Mouse (Mus musculus): ENCODE measurements around the gene Tmem262. TPM values are rescaled to one million over a fixed set of nuclear protein-coding genes. Genes with fewer than 3 reads are reported as not detected.

Gene Tmem262
- polyA plus RNA-seq, 2 experiments, result 0.20 TPM; not detected in 1

DNA sequence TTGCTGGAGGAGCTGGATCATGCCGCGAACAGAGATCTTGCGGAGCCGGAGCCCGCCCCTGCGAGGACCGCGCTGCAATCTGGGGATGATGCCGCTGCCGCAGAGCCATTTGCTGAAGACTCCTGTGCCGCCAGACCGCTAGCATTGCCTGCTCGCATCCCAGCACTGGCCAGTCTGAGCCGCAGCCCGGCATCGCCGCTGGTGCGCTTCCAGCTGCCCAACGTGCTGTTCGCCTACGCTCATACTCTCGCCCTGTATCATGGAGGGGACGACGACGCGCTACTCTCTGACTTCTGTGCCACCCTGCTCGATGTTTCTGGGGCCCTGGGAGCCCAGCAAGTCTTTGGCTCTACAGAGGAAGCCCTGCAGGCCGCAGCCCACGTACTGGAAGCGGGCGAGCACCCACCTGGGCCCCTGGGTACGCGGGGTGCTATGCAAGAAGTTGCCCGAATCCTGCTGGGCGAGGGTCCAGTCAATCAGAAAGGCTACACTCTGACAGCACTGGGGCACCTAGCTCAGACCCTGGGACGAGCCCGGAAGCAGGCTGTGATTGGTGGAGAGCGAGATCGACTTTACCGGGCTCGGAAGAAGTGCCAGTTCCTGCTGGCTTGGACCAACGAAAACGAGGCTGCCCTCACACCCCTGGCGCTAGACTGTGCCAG is 18.1 kb upstream of the Tmem262 start:
- Histone ChIP-seq H3K27ac (replicated peaks; ENCODE audit: low read depth, low read length) (peak overlapping the region; percentile 91), H3K4me3 (replicated peaks; ENCODE audit: low read length) (peak overlapping the region; percentile 83), H3K4me1 (ENCODE audit: control insufficient read depth, insufficient read depth, low read length) (peaks cover 24% of the 10 kb centered on the region), H3K9me3 (ENCODE audit: control insufficient read depth, low read length) (no peaks in the 10 kb centered on the region), H3K27me3 (ENCODE audit: control insufficient read depth, insufficient read depth, low read length) (no peaks in the 10 kb centered on the region), H3K36me3 (ENCODE audit: control insufficient read depth, insufficient read depth, low read length) (peaks cover 18% of the 10 kb centered on the region; the same call in 1 of the 2 replicates), H3K9ac (ENCODE audit: low read depth, low read length, severe bottlenecking) (peak overlapping the region; percentile 90), H3K4me2 (replicated peaks; ENCODE audit: low read depth, low read length, severe bottlenecking) (peak overlapping the region; percentile 98)
- ATAC-seq (ENCODE audit: low FRiP score, low read depth) (no peak), DNase-seq (ENCODE audit: low spot score) (no peak)
- WGBS, result under 1% methylated on average over 36 of the region's 44 CpGs
- TF ChIP-seq POLR2A (IDR thresholded peaks at IDR 0.05; ENCODE audit: borderline replicate concordance, extremely low read depth, insufficient read depth, insufficient read length), result no peak

DNA sequence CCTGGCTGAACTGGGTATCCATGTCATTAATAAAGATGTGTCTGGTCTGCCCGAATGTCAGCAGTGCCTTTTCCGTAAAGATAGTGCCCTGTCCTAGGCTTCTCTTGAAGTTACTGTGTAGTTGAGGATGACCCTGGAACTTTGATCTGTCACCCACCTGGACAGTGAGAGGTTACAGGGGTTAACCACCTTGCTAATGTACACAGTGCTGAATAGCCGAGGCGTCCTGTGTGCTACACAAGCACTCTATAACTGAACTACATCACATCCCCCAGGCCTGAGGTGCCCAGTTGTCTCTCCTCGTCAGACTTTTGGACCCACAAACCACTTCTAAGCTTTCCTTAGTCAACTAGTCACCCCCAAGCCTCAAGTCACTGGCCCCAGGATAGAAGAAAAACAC is 17.4 kb upstream of the Tmem262 start:
- Histone ChIP-seq H3K27ac (replicated peaks; ENCODE audit: low read depth, low read length) (no peak overlapping the region), H3K4me1 (ENCODE audit: control insufficient read depth, insufficient read depth, low read length) (peaks cover 26% of the 10 kb centered on the region), H3K27me3 (ENCODE audit: control insufficient read depth, insufficient read depth, low read length) (no peaks in the 10 kb centered on the region), H3K4me2 (replicated peaks; ENCODE audit: low read depth, low read length, severe bottlenecking) (peak overlapping the region; percentile 98), H3K9ac (ENCODE audit: low read depth, low read length, severe bottlenecking) (peak overlapping the region; percentile 90), H3K9me3 (ENCODE audit: control insufficient read depth, low read length) (no peaks in the 10 kb centered on the region), H3K36me3 (ENCODE audit: control insufficient read depth, insufficient read depth, low read length) (peaks cover 18% of the 10 kb centered on the region; the same call in 1 of the 2 replicates), H3K4me3 (replicated peaks; ENCODE audit: low read length) (peak overlapping the region; percentile 83)
- no peak for TF ChIP-seq POLR2A (IDR thresholded peaks at IDR 0.05; ENCODE audit: borderline replicate concordance, extremely low read depth, insufficient read depth, insufficient read length)
- WGBS, result 67% methylated on average over 5 of the region's 5 CpGs
- ATAC-seq (ENCODE audit: low FRiP score, low read depth) (no peak), DNase-seq (ENCODE audit: low spot score) (no peak)

DNA sequence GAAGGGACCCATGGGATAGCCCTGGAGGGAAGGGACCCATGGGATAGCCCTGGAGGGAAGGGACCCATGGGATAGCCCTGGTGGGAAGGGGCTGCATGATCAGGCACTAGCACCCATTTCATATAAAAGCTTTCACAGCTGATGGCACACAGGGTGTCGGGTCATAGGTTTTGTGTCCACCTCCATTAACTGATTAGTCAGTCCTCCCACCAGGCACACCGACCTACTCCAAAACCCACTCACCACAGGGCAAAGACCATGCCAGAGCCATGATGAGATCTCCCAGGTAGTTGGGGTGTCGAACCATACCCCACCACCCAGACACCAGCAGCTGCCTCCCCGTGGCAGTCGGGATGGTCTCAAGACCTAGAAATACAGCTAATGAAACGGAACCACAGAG is 16.8 kb upstream of the Tmem262 start:
- no peak overlapping the region for H3K4me3 ChIP-seq (replicated peaks; ENCODE audit: low read length)
- no peak for ATAC-seq (ENCODE audit: low FRiP score, low read depth)
- no peaks in the 10 kb centered on the region for H3K9me3 ChIP-seq (ENCODE audit: control insufficient read depth, low read length)
- H3K27me3 ChIP-seq (ENCODE audit: control insufficient read depth, insufficient read depth, low read length), result no peaks in the 10 kb centered on the region
- no peak for DNase-seq (ENCODE audit: low spot score)
- H3K4me2 ChIP-seq (replicated peaks; ENCODE audit: low read depth, low read length, severe bottlenecking), result no peak overlapping the region
- peaks cover 18% of the 10 kb centered on the region; the same call in 1 of the 2 replicates for H3K36me3 ChIP-seq (ENCODE audit: control insufficient read depth, insufficient read depth, low read length)
- no peak for TF ChIP-seq POLR2A (IDR thresholded peaks at IDR 0.05; ENCODE audit: borderline replicate concordance, extremely low read depth, insufficient read depth, insufficient read length)
- peaks cover 29% of the 10 kb centered on the region for H3K4me1 ChIP-seq (ENCODE audit: control insufficient read depth, insufficient read depth, low read length)
- 92% methylated on average over 6 of the region's 6 CpGs for WGBS
- no peak overlapping the region for H3K27ac ChIP-seq (replicated peaks; ENCODE audit: low read depth, low read length)
- H3K9ac ChIP-seq (ENCODE audit: low read depth, low read length, severe bottlenecking), result 0 out of 2 replicates have a peak overlapping the region, but pooled peaks have one; percentile 90

DNA sequence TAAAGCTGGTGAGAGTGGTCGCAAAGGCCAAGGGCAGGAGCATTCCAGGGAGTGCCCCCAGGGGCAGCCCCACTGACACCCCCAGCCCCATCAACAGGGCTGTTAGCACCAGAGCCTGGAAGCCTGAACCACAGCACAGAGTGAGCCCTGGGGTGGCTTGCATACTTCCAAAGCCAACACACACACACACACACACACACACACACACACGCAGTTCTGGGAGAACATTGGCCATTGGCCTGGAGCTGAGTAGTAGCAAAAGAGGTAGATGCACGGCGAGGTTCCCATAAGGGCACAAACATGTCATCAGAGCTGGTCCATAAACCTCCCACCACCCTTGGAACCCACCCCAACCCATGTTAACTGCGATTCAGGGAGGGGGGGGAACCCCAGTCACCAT is 13.3 kb upstream of the Tmem262 start:
- DNase-seq (ENCODE audit: low spot score), result no peak
- no peak for ATAC-seq (ENCODE audit: low FRiP score, low read depth)
- peak overlapping the region; percentile 78 for H3K4me2 ChIP-seq (replicated peaks; ENCODE audit: low read depth, low read length, severe bottlenecking)
- H3K27ac ChIP-seq (replicated peaks; ENCODE audit: low read depth, low read length), result no peak overlapping the region
- WGBS, result 35% methylated on average over 5 of the region's 5 CpGs
- no peak for TF ChIP-seq POLR2A (IDR thresholded peaks at IDR 0.05; ENCODE audit: borderline replicate concordance, extremely low read depth, insufficient read depth, insufficient read length)
- peak overlapping the region; percentile 46 for H3K9ac ChIP-seq (ENCODE audit: low read depth, low read length, severe bottlenecking)
- peaks cover 23% of the 10 kb centered on the region for H3K4me1 ChIP-seq (ENCODE audit: control insufficient read depth, insufficient read depth, low read length)
- peaks cover 32% of the 10 kb centered on the region for H3K36me3 ChIP-seq (ENCODE audit: control insufficient read depth, insufficient read depth, low read length)
- peak overlapping the region; percentile 46 for H3K4me3 ChIP-seq (replicated peaks; ENCODE audit: low read length)
- H3K9me3 ChIP-seq (ENCODE audit: control insufficient read depth, low read length), result no peaks in the 10 kb centered on the region
- no peaks in the 10 kb centered on the region for H3K27me3 ChIP-seq (ENCODE audit: control insufficient read depth, insufficient read depth, low read length)

DNA sequence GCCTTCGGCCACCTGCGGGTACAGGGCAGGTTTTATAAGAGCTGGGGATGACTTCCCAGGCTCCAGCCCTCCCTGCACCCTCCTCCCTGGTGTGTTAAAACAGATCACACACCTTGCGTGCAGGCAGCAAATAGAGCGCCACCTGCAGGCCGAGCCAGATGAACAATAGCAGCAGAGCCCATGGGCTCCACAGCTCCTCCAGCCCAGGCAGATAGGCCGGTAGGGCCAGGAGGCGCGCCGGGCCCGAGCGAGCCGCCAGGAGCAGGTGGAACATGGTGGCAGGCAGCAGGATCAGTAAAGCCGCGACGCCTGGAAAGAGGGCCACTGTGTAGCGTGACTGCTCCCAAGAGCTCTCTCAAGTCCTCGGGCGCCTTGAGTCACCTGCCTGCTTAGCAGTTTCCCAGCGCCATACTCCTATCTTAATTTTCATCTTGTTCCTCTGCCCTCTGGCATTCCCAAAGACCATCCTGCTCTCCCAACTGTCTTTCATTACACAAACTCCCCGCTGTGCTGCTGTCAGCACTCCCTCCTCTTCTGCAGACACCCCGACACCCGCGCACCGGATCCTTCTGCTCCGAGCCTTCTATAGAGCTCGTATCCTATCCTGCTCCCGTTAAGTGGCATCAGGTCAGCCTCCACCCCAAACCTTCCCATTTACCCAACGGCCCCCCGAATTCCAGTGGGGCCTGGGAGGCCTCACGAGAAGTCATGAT is 12.7 kb upstream of the Tmem262 start:
- Histone ChIP-seq H3K4me1 (ENCODE audit: control insufficient read depth, insufficient read depth, low read length) (peaks cover 21% of the 10 kb centered on the region), H3K4me2 (replicated peaks; ENCODE audit: low read depth, low read length, severe bottlenecking) (peak overlapping the region; percentile 78), H3K36me3 (ENCODE audit: control insufficient read depth, insufficient read depth, low read length) (peaks cover 32% of the 10 kb centered on the region), H3K4me3 (replicated peaks; ENCODE audit: low read length) (peak overlapping the region; percentile 46), H3K27ac (replicated peaks; ENCODE audit: low read depth, low read length) (peak overlapping the region; percentile 26; the same call in 1 of the 2 replicates), H3K9ac (ENCODE audit: low read depth, low read length, severe bottlenecking) (peak overlapping the region; percentile 46), H3K27me3 (ENCODE audit: control insufficient read depth, insufficient read depth, low read length) (no peaks in the 10 kb centered on the region), H3K9me3 (ENCODE audit: control insufficient read depth, low read length) (no peaks in the 10 kb centered on the region)
- no peak for TF ChIP-seq POLR2A (IDR thresholded peaks at IDR 0.05; ENCODE audit: borderline replicate concordance, extremely low read depth, insufficient read depth, insufficient read length)
- under 1% methylated on average over 28 of the region's 30 CpGs for WGBS
- DNase-seq (ENCODE audit: low spot score), result peak; percentile 73
- peak; percentile 53 for ATAC-seq (ENCODE audit: low FRiP score, low read depth)

Data from limb, embryonic 14.5 days (tissue).